Mouse (Mus musculus) NIH3T3 (cell line): ENCODE data around the gene Ppp2r2d.

Source experiments
- DNase-seq: peaks from one replicate; pipeline ENCODE4 v3.0.0-alpha.2; 2012; ENCODE audit warnings: low read depth

Gene Ppp2r2d

DNA sequence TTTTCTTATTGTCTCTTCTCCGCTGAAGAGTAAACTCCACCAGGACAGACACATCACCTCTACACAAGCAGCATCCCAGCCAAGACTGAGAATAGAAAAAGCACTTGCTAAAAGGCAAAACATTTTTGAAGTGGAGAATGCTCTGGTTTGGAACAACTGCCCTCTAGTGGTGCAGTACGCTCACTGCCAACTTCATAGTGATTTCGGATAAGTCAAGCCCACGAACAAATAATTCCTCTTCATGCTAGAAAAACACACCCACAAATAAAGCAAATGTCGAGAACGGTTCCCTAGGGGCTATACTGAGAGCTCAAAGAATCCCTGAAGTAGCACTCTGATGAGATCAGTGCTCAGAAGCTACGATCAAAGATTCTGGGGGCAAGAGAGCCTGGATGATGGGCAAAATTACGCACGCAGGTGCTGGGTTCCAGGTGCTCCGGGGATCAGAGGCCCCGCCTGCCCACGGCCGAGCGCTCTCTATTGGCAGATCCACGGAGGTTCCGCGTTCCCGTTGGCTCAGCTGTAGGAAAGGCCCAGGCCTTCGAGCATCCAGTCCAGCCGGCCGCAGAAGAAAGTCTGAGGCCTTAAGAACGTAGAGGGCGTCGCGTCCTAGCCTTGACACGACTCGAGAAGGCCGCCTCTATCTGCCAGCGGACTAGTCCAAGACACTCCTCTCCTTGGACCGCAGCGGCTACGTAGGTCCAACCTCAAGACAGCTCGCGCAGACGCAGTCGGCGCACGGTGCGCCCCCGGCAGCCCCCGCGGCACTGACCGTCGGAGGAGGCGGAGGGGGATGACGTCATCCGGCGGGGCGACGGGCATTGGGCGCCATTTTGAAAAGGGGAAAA lies at the start of gene Ppp2r2d, which contains the start of gene Mapk1ip1:
Ppp2r2d (plus strand) TSS at position 536 of the 848 bp plus-strand sequence.
Mapk1ip1 (minus strand) TSS at position 730 of the 848 bp plus-strand sequence.
- peak; percentile 98 for DNase-seq

- no peak for DNase-seq
These were observed 42.5 kb upstream of the Ppp2r2d start for GRCm38 (mm10) chr7:138803386-138803785.

DNA sequence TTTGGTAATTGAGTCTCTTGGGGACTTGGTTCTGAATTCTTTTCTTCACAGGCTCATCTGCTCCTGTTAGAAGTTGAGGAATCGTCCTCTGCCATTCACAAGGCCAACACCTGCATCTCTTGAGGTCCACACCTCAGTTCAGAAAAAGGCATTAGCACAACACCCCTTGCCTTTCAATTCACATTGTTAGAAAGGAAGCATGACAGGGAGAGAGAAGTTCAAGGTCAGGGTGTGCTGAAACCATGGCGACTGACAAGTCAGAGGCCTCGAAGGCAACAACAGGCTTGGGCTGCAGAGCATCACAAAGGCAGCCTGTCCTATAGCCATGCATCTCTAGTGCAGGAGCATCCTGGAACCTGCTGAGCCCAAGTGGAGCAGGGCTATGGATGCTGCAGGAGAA lies 38.7 kb upstream of the Ppp2r2d start:
- no peak for DNase-seq

- no peak for DNase-seq
These were observed 32.5 kb upstream of the Ppp2r2d start for GRCm38 (mm10) chr7:138813213-138813875.

GRCm38 (mm10) chr7:138818314-138818713 lies 27.6 kb upstream of the Ppp2r2d start:
- DNase-seq, result no peak

GRCm38 (mm10) chr7:138824423-138824822 lies 21.5 kb upstream of the Ppp2r2d start:
- no peak for DNase-seq

GRCm38 (mm10) chr7:138824995-138825756 lies 20.7 kb upstream of the Ppp2r2d start:
- DNase-seq, result no peak

GRCm38 (mm10) chr7:138827812-138828211 lies 18.1 kb upstream of the Ppp2r2d start:
- DNase-seq, result peak; percentile 78

GRCm38 (mm10) chr7:138835028-138835427 lies 10.9 kb upstream of the Ppp2r2d start:
- DNase-seq, result peak; percentile 53

- peak; percentile 93 for DNase-seq
These were observed 5.3 kb upstream of the Ppp2r2d start for GRCm38 (mm10) chr7:138840594-138841021.

GRCm38 (mm10) chr7:138841436-138842151 lies 4.3 kb upstream of the Ppp2r2d start:
- DNase-seq, result no peak

GRCm38 (mm10) chr7:138843421-138843820 lies 2.5 kb upstream of the Ppp2r2d start:
- DNase-seq, result no peak

DNA sequence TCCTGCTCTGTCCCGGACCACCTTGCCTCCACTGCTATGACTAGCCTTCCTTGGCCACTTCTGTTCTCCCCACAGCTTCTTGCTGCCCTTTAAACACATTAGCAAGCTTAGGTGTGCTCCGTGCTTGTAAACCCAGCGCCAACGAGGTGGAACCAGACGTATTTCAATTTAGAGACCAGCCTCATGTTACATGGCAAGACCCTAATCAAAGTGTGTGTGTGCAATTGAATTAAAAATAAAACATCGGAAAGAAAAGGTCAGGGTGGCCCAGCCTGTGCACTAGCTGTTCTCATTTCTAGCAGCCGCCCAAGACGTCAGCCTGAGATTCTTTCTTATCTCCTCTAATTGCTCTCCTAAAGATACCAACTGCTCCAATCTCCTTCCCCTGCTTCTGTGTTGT lies 768 bp upstream of the Ppp2r2d start:
- no peak for DNase-seq

DNA sequence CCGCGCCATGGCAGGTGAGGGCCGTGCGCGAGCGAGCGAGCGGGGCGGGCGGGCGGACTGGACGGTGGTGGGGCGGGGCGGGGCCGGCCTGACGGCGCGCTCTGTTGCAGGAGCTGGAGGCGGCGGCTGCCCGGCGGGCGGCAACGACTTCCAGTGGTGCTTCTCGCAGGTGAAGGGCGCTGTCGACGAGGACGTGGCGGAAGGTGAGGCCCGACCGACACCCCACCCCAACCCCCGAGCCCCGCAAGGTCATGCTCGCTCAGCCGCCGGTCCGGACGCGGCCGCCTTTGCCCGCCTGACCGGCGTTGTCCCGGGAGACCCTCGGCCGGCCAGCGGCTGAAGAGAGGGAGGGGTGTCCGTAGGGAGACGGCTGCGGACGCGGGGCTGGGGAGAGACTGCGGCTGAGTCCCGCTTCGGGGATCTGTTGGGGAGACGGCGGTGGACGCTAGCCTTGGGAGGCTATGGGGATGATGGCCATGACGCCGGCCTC lies 668 bp downstream of the Ppp2r2d start:
- DNase-seq, result no peak

- DNase-seq, result peak; percentile 12
These were observed 1.6 kb downstream of the Ppp2r2d start for GRCm38 (mm10) chr7:138847316-138848027.

DNA sequence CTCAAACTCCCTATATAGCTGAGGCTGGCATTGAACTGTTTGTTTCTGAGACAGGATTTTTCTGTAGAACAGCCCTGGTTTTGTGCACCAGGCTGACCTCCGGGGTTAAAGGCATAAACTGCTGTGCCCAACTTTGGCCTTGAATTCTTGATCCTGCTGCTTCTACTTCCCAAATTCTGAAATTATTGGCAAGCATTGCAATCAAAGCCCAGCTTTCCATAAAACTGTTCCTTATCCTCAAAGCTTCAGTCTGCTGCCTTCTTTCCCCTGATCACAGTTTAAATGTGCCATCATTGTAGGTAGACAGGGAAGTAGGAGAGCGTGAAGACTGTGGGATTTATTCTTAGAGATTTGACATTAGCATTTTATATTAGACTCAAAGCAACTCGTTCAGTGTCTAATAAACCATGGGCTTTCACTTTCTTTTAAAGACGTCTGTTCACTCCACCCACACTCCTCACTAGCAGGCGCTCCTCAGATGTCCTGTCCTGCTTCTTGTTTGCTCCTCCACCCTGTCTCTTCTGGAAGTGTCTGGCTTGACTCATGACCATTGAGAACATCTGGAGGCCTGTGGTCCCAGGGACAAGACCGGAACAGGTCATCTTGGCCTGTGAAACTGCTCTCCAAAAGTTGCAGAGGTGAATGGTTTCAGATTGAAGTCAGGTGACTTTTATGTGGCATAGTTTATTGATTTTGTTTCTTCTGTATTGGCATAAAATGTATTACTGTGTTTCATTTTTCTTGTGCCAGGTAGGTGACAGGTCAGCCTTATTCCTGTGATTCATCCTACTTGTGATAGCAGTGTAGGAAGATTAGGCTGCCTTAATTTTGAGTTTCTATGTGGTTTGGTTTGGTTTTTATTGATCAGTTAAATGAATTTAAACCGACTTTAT lies 2.4 kb downstream of the Ppp2r2d start:
- peak; percentile 8 for DNase-seq

DNA sequence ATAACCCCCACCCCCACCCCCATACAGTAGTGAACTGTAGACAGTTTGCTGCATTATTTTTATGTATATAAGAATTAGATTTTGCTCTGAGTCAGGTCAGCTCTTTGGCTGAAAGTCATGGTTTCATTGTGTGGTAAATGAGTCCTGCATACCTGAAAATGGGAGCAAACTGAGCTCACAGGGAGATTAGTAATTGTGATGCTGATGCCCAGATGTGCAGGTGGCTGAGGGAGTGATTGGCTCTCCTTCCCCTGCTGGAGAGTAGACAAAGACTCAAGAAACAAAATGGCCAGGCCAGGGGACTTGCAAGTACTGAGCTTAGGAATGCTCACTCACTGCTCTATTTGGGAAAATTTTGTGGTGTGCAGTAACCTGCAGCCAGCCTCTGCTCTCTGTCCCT lies 4.2 kb downstream of the Ppp2r2d start:
- no peak for DNase-seq

DNA sequence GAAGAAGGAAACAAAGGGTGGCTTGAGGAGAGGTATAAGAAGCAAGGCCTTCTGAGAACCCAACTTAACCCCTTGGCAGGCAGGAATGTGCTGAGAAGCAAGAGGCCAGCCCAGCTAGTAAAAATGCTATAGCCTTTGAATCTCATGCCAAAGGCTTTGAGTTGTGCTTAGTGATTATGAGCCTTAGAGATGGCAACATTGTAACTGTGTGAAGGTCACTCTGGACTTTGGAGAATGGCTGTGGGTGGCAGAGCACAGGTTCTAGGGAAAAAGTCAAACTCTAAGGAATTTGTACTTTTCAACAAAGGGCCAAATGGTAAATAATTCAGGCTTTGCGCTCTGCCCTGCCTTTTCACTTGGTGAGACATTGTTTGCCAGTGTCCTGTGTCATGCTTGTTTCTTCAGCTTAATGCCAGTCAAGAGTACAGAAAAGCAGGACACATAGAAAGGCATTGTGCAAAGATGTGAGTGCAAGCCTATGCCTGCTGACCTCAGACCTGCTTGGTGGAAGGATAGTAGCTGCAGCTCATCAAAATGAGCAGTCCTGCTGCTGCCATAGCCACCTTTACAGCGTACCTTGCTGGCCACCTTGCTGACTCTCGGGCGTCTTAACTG lies 7.6 kb downstream of the Ppp2r2d start:
- DNase-seq, result no peak

- DNase-seq, result no peak
These were observed 8.3 kb downstream of the Ppp2r2d start for GRCm38 (mm10) chr7:138854201-138854600.
